Mouse (Mus musculus) embryo, embryonic 9.5 days (tissue): ENCODE results near the gene Gp9.

ENCODE experiments used
- DNase-seq: peaks from one replicate; pipeline ENCODE4 v3.0.0-alpha.2; 2017; ENCODE audit errors: extremely low spot score

Gene Gp9

GRCm38 (mm10) chr6:87777842-87778241 lies at the start of gene Gp9:
Gp9 (plus strand) TSS chr6:87778072.
- DNase-seq = no peak

- DNase-seq = no peak
Observed at GRCm38 (mm10) chr6:87728102-87728501, 49.8 kb upstream of the Gp9 start.

- peak; percentile 29 for DNase-seq
Observed at GRCm38 (mm10) chr6:87730141-87730540, 47.7 kb upstream of the Gp9 start.

- DNase-seq = peak; percentile 62
Observed at GRCm38 (mm10) chr6:87730591-87731462, 47.0 kb upstream of the Gp9 start, which contains the start of gene Efcc1. Efcc1 (plus strand) TSS chr6:87730869.

GRCm38 (mm10) chr6:87731463-87732095 lies 46.3 kb upstream of the Gp9 start:
- no peak for DNase-seq

- DNase-seq = peak; percentile 47
Observed at GRCm38 (mm10) chr6:87732151-87733011, 45.5 kb upstream of the Gp9 start.

GRCm38 (mm10) chr6:87733131-87733930 lies 44.5 kb upstream of the Gp9 start:
- DNase-seq = no peak

GRCm38 (mm10) chr6:87734136-87734535 lies 43.7 kb upstream of the Gp9 start:
- DNase-seq = no peak

- DNase-seq = no peak
Observed at GRCm38 (mm10) chr6:87736923-87737322, 40.9 kb upstream of the Gp9 start.

- DNase-seq = peak; percentile 70
Observed at GRCm38 (mm10) chr6:87737921-87738626, 39.8 kb upstream of the Gp9 start.

GRCm38 (mm10) chr6:87739898-87740297 lies 38.0 kb upstream of the Gp9 start:
- DNase-seq = peak; percentile 10

GRCm38 (mm10) chr6:87740496-87740895 lies 37.4 kb upstream of the Gp9 start:
- DNase-seq = no peak

GRCm38 (mm10) chr6:87741978-87742377 lies 35.9 kb upstream of the Gp9 start:
- no peak for DNase-seq

GRCm38 (mm10) chr6:87742804-87743203 lies 35.1 kb upstream of the Gp9 start:
- no peak for DNase-seq

- no peak for DNase-seq
Observed at GRCm38 (mm10) chr6:87743281-87743680, 34.6 kb upstream of the Gp9 start.

- no peak for DNase-seq
Observed at GRCm38 (mm10) chr6:87744632-87745031, 33.2 kb upstream of the Gp9 start.

GRCm38 (mm10) chr6:87745301-87745700 lies 32.6 kb upstream of the Gp9 start:
- no peak for DNase-seq

GRCm38 (mm10) chr6:87746059-87746458 lies 31.8 kb upstream of the Gp9 start:
- no peak for DNase-seq

- DNase-seq = no peak
Observed at GRCm38 (mm10) chr6:87746849-87747248, 31.0 kb upstream of the Gp9 start.

- no peak for DNase-seq
Observed at GRCm38 (mm10) chr6:87748078-87748477, 29.8 kb upstream of the Gp9 start.

GRCm38 (mm10) chr6:87748531-87748930 lies 29.3 kb upstream of the Gp9 start:
- DNase-seq = no peak
